Mouse (Mus musculus) thymus, adult 2 months (tissue): ENCODE measurements around the gene Slain2.

Experiments used
- CTCF ChIP-seq: fragments of 200-500 bp; IDR thresholded peaks from 2 replicates; pipeline ENCODE4 v1.5.1; 2012; ENCODE audit warnings: mild to moderate bottlenecking, control low read depth, low read length, moderate library complexity, borderline replicate concordance; ENCODE audit not compliant: control insufficient read depth, poor library complexity, insufficient read depth; ENCODE audit errors: extremely low read depth
- POLR2A ChIP-seq: fragments of 200-500 bp; IDR thresholded peaks from 2 replicates; pipeline ENCODE4 v1.6.1; 2012; ENCODE audit warnings: mild to moderate bottlenecking, low read length, control low read depth, moderate library complexity; ENCODE audit not compliant: control insufficient read depth, poor library complexity, insufficient read depth; ENCODE audit errors: extremely low read depth

DNA sequence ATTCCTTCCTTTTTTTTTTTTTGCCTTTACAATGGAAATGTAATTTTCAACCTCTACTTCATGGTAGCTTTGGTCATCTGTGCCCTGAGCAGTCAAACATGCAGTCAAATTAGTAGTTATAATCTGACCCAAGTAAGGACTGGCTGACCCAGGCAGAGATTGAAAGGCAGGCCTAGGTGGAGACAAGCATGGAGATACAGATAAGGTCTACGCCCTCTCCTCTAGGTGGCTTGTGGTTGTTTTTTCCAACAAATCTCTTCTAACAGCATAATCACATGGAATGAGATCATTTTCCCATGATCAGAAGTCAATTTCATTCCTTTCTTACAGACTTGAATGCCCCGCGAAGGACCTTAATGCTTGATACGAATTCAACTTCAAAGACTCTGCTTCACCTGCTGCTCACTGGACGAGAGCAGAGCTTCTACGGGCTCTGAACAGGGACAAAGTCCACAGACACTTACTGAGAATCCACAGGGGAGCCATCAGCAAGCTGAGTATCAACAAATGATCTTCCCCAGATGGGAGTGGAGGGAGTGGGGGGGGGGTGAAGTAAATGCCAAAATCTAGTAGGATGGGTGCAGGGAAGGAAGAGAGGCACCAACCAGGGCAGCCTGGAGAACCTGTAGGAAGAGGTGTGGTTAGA, 47.7 kb upstream of the Slain2 start:
- no peak for TF ChIP-seq CTCF
- TF ChIP-seq POLR2A = no peak
